Mouse (Mus musculus) olfactory bulb, adult 2 months (tissue): ENCODE data around the gene Ascl1. TPM values are rescaled to one million over a fixed set of nuclear protein-coding genes. Genes with fewer than 3 reads are reported as not detected.

ENCODE experiments used
- H3K27ac ChIP-seq: fragments of 200-500 bp; 2 replicates; pipeline ENCODE4 v1.5.1; 2012; ENCODE audit warnings: low read depth, low read length; ENCODE audit not compliant: insufficient read depth
- H3K4me1 ChIP-seq: fragments of 200-500 bp; 2 replicates; pipeline ENCODE4 v1.6.1; 2012; ENCODE audit warnings: low read length; ENCODE audit not compliant: control insufficient read depth, insufficient read depth
- H3K4me3 ChIP-seq: fragments of 200-500 bp; 2 replicates; pipeline ENCODE4 v1.5.1; 2012; ENCODE audit warnings: mild to moderate bottlenecking, low read depth, low read length, moderate library complexity; ENCODE audit not compliant: insufficient read depth
- CTCF ChIP-seq: fragments of 200-500 bp; IDR thresholded peaks from 2 replicates; pipeline ENCODE4 v1.5.1; 2012; ENCODE audit warnings: low read depth, mild to moderate bottlenecking, low read length, moderate library complexity; ENCODE audit not compliant: insufficient read depth
- POLR2A ChIP-seq: fragments of 200-500 bp; IDR thresholded peaks from 2 replicates; pipeline ENCODE4 v1.6.1; 2012; ENCODE audit warnings: mild to moderate bottlenecking, low read depth, low read length, moderate library complexity; ENCODE audit not compliant: insufficient read depth
- WGBS: fragments of 180-500 bp; shearing (Covaris S2); methylation state at CpG from one replicate; pipeline ENCODE4 v1.1.7; 2018; 5-methylcytosine and 5-hydroxymethylcytosine counted together
- polyA plus RNA-seq: library from polyadenylated mRNA; stranded (reverse); fragments of >200 nt; gene quantifications from 2 replicates; pipeline ENCODE4 v1.2.4, GENCODE M21; 2012; ENCODE audit warnings: low replicate concordance; ENCODE audit not compliant: missing spikeins, insufficient read depth, insufficient read length

Gene Ascl1
- not detected in 2 replicates for polyA plus RNA-seq

- Histone ChIP-seq H3K4me3 (peak within 1 kb of the TSS; percentile 71), H3K4me1 (peaks cover 25% of the 10 kb centered on the region), H3K27ac (peak within 1 kb of the TSS; percentile 52; the same call in 1 of the 2 replicates)
- WGBS = under 1% methylated on average over 32 of the region's 34 CpGs
- TF ChIP-seq POLR2A (no peak), CTCF (no peak)
Measured at GRCm38 (mm10) chr10:87493576-87493975, at the start of gene Ascl1. TSS of gene Ascl1 (minus strand) at chr10:87493660.

GRCm38 (mm10) chr10:87534172-87534571, 40.7 kb upstream of the Ascl1 start:
- no peaks in the 10 kb centered on the region for H3K4me1 ChIP-seq
- no peak overlapping the region for H3K4me3 ChIP-seq
- 87% methylated on average over 1 of the region's 1 CpGs for WGBS
- no peak overlapping the region for H3K27ac ChIP-seq
- TF ChIP-seq CTCF = no peak
- TF ChIP-seq POLR2A = no peak

- Histone ChIP-seq H3K4me1 (no peaks in the 10 kb centered on the region), H3K4me3 (no peak within 1 kb of the TSS), H3K27ac (no peak within 1 kb of the TSS)
- no peak for TF ChIP-seq POLR2A
- TF ChIP-seq CTCF = no peak
- 88% methylated on average over 5 of the region's 5 CpGs for WGBS
Measured at GRCm38 (mm10) chr10:87521646-87522045, 28.2 kb upstream of the Ascl1 start, which contains the start of gene Pah. TSS of gene Pah (plus strand) at chr10:87521795.

GRCm38 (mm10) chr10:87520401-87521116, 27.1 kb upstream of the Ascl1 start:
- Histone ChIP-seq H3K4me1 (no peaks in the 10 kb centered on the region), H3K4me3 (no peak overlapping the region)
- 83% methylated on average over 4 of the region's 4 CpGs for WGBS

GRCm38 (mm10) chr10:87518585-87518984, 25.1 kb upstream of the Ascl1 start:
- 92% methylated on average over 2 of the region's 2 CpGs for WGBS
- Histone ChIP-seq H3K27ac (no peak overlapping the region), H3K4me1 (no peaks in the 10 kb centered on the region), H3K4me3 (no peak overlapping the region)
- TF ChIP-seq POLR2A = no peak
- TF ChIP-seq CTCF = no peak

More at GRCm38 (mm10) chr10:87520401-87521116, 27.1 kb upstream of the Ascl1 start:
- TF ChIP-seq CTCF (no peak), POLR2A (no peak)
- H3K27ac ChIP-seq = no peak overlapping the region

GRCm38 (mm10) chr10:87513052-87513451, 19.6 kb upstream of the Ascl1 start:
- no peak for TF ChIP-seq POLR2A
- no peak for TF ChIP-seq CTCF
- H3K4me1 ChIP-seq = no peaks in the 10 kb centered on the region
- no peak overlapping the region for H3K4me3 ChIP-seq
- H3K27ac ChIP-seq = no peak overlapping the region

- H3K27ac ChIP-seq = no peak overlapping the region
- WGBS = 85% methylated on average over 4 of the region's 4 CpGs
- TF ChIP-seq CTCF (no peak), POLR2A (no peak)
- H3K4me1 ChIP-seq = no peaks in the 10 kb centered on the region
- no peak overlapping the region for H3K4me3 ChIP-seq
Measured at GRCm38 (mm10) chr10:87508581-87508980, 15.1 kb upstream of the Ascl1 start.

- TF ChIP-seq CTCF (peak; percentile 54), POLR2A (no peak)
- H3K4me1 ChIP-seq = no peaks in the 10 kb centered on the region
- H3K4me3 ChIP-seq = no peak overlapping the region
- 2% methylated on average over 10 of the region's 10 CpGs for WGBS
- H3K27ac ChIP-seq = no peak overlapping the region
Measured at GRCm38 (mm10) chr10:87503946-87504345, 10.5 kb upstream of the Ascl1 start.

- 30% methylated on average over 5 of the region's 5 CpGs for WGBS
- Histone ChIP-seq H3K4me1 (no peaks in the 10 kb centered on the region), H3K4me3 (no peak overlapping the region), H3K27ac (no peak overlapping the region)
- TF ChIP-seq POLR2A (no peak), CTCF (no peak)
Measured at GRCm38 (mm10) chr10:87502283-87502682, 8.8 kb upstream of the Ascl1 start.
